Mouse (Mus musculus) testis, adult 2 months (tissue): ENCODE results near the gene Cuedc1.

Experiments
- CTCF ChIP-seq: fragments of 200-500 bp; IDR thresholded peaks from 2 replicates; pipeline ENCODE4 v1.5.1; 2012; ENCODE audit warnings: low read depth, mild to moderate bottlenecking, inconsistent platforms, low read length, moderate library complexity; ENCODE audit not compliant: control insufficient read depth, insufficient read depth, insufficient replicate concordance
- POLR2A ChIP-seq: fragments of 200-500 bp; IDR thresholded peaks from 2 replicates; pipeline ENCODE4 v1.6.1; 2012; ENCODE audit warnings: low read depth, mild to moderate bottlenecking, inconsistent platforms, low read length, moderate library complexity; ENCODE audit not compliant: control insufficient read depth

GRCm38 (mm10) chr11:88170606-88171005 lies 72.7 kb downstream of the Cuedc1 start:
- no peak for TF ChIP-seq CTCF
- no peak for TF ChIP-seq POLR2A
